14 mouse cellular contexts compared by ENCODE assay signal in genomic region chr11:88541666-88542639, GRCm38 (mm10).
DNase-seq lines count a peak whose midpoint lies in the region; ATAC-seq lines count a peak whose summit lies in the region.
"Had no signal": no experiment of that assay in that cellular context is flagged by ENCODE, and none has a peak within 500 bp of the region (broad histone marks: within the 10 kb centered on the region; RNA-seq: fewer than 3 reads in every experiment).

No protein-coding gene starts in this region.

- peak; percentile 49 for DNase-seq in gastrocnemius, postnatal 25 days
- DNase-seq in gastrocnemius, postnatal 10 days: no peak
- no peak for DNase-seq in midbrain, embryonic 11.5 days (ENCODE audit: low spot score, missing footprints)
- no peak for DNase-seq in hindbrain, embryonic 14.5 days (ENCODE audit: low spot score)
- peak; percentile 50 for DNase-seq in splenic B cell, adult 2 months (ENCODE audit: low read depth, low spot score)
- DNase-seq in thymus, postnatal 10 days (ENCODE audit: low spot score in 2 of 2): no peak
- DNase-seq: cerebellum, adult 18-20 months; heart, postnatal 14 days; lung, postnatal 14 days; retina, postnatal 1 day; thymus, postnatal 4 days had no signal

- H3K4me2 ChIP-seq in midbrain, embryonic 12.5 days (replicated peaks): no peak overlapping the region
- H3K4me2 ChIP-seq in midbrain, embryonic 11.5 days: no peak overlapping the region
- H3K4me2 ChIP-seq in hindbrain, embryonic 14.5 days (replicated peaks): no peak overlapping the region
- H3K4me2 ChIP-seq: limb, embryonic 13.5 days had no signal

- H3K9me3 ChIP-seq in midbrain, embryonic 12.5 days: no peaks in the 10 kb centered on the region
- H3K9me3 ChIP-seq in midbrain, embryonic 11.5 days (ENCODE audit: control insufficient read depth, low read length): no peaks in the 10 kb centered on the region
- H3K9me3 ChIP-seq in hindbrain, embryonic 14.5 days (ENCODE audit: control insufficient read depth, low read length): no peaks in the 10 kb centered on the region
- H3K9me3 ChIP-seq: limb, embryonic 13.5 days had no signal

- H3K9ac ChIP-seq in midbrain, embryonic 12.5 days (replicated peaks): no peak overlapping the region
- H3K9ac ChIP-seq in midbrain, embryonic 11.5 days (ENCODE audit: low read length): no peak overlapping the region
- H3K9ac ChIP-seq in hindbrain, embryonic 14.5 days: no peak overlapping the region
- H3K9ac ChIP-seq: limb, embryonic 13.5 days had no signal

- 84% methylated on average over 15 of the region's 15 CpGs for WGBS in midbrain, embryonic 12.5 days
- WGBS in midbrain, embryonic 11.5 days: 91% methylated on average over 15 of the region's 15 CpGs
- WGBS in hindbrain, embryonic 14.5 days: 82% methylated on average over 15 of the region's 15 CpGs

- no peak for ATAC-seq in midbrain, embryonic 12.5 days (ENCODE audit: low FRiP score, low read depth)
- ATAC-seq in midbrain, embryonic 11.5 days (ENCODE audit: low FRiP score): no peak
- ATAC-seq in hindbrain, embryonic 14.5 days (ENCODE audit: low FRiP score): no peak

- no peaks in the 10 kb centered on the region for H3K36me3 ChIP-seq in midbrain, embryonic 12.5 days
- H3K36me3 ChIP-seq in midbrain, embryonic 11.5 days (ENCODE audit: control insufficient read depth, insufficient read depth, low read length): no peaks in the 10 kb centered on the region
- H3K36me3 ChIP-seq in hindbrain, embryonic 14.5 days (replicated peaks; ENCODE audit: control insufficient read depth, insufficient read depth): no peaks in the 10 kb centered on the region
- no peaks in the 10 kb centered on the region for H3K36me3 ChIP-seq in splenic B cell, adult 2 months (ENCODE audit: control insufficient read depth, insufficient read depth, low read length, poor library complexity, severe bottlenecking)
- H3K36me3 ChIP-seq: limb, embryonic 13.5 days had no signal

- peaks cover 72% of the 10 kb centered on the region for H3K4me1 ChIP-seq in midbrain, embryonic 12.5 days
- peaks cover 45% of the 10 kb centered on the region for H3K4me1 ChIP-seq in midbrain, embryonic 11.5 days (ENCODE audit: control insufficient read depth, insufficient read depth, low read length)
- H3K4me1 ChIP-seq in hindbrain, embryonic 14.5 days (replicated peaks; ENCODE audit: control insufficient read depth, insufficient read depth, low read length): peaks cover 66% of the 10 kb centered on the region

- peak overlapping the region; percentile 46; the same call in 1 of the 2 replicates for H3K27ac ChIP-seq in midbrain, embryonic 12.5 days (replicated peaks)
- no peak overlapping the region; the same call in none of the 2 replicates for H3K27ac ChIP-seq in midbrain, embryonic 11.5 days (ENCODE audit: low read depth, low read length)
- peak overlapping the region; percentile 53 for H3K27ac ChIP-seq in hindbrain, embryonic 14.5 days
- H3K27ac ChIP-seq: limb, embryonic 13.5 days had no signal

- no peak overlapping the region for H3K4me3 ChIP-seq in midbrain, embryonic 12.5 days
- no peak overlapping the region for H3K4me3 ChIP-seq in midbrain, embryonic 11.5 days (ENCODE audit: low read depth, low read length)
- H3K4me3 ChIP-seq in hindbrain, embryonic 14.5 days (replicated peaks; ENCODE audit: low read length): no peak overlapping the region
- H3K4me3 ChIP-seq: erythroblast, embryonic 14.5 days; limb, embryonic 13.5 days had no signal

- no peaks in the 10 kb centered on the region for H3K27me3 ChIP-seq in midbrain, embryonic 12.5 days
- no peaks in the 10 kb centered on the region for H3K27me3 ChIP-seq in midbrain, embryonic 11.5 days (ENCODE audit: control insufficient read depth, insufficient read depth, low read length)
- no peaks in the 10 kb centered on the region for H3K27me3 ChIP-seq in hindbrain, embryonic 14.5 days (ENCODE audit: control insufficient read depth, insufficient read depth, low read length)
- H3K27me3 ChIP-seq in splenic B cell, adult 2 months (ENCODE audit: control insufficient read depth, insufficient read depth, low read length, poor library complexity, severe bottlenecking): no peaks in the 10 kb centered on the region
- H3K27me3 ChIP-seq: limb, embryonic 13.5 days had no signal

Comparison
In these comparisons a context has a peak if more than half of its experiments do, and no peak if none do; other contexts are left out.
1. DNase-seq: peak in gastrocnemius, postnatal 25 days (single experiment) and splenic B cell, adult 2 months (single experiment); none in gastrocnemius, postnatal 10 days (single experiment), midbrain, embryonic 11.5 days (single experiment), hindbrain, embryonic 14.5 days (single experiment) and thymus, postnatal 10 days (0 of 2).